Mouse (Mus musculus): ENCODE measurements around the gene Rbfox1.

Rbfox1 gene

DNA sequence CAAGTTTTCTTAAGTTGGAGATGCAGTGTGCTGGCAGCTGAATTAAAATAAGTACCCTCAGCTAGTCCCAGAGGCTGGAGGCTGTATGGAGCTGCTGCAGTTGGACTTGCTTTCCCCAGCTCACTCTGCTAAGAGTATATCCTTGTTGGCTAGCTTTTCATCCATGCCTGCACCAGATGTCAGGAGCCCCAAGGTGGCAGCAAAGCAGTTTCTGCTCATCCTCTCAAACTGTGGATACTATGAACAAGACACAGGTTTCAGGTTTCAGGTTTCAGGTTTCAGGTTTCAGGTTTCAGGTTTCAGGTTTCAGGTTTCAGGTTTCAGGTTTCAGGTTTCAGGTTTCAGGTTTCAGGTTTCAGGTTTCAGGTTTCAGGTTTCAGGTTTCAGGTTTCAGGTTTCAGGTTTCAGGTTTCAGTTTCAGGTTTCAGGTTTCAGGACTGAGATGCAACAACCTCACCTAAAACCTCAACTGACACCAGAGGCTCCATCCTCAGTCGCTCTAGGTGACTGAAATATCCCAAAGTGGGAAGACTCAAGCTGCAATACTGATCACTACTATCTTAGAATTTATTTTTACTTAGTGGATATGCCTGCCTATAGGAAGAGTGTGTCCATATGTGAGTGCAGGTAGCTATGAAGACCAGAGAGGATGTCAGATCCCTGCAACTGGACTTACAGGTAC is 801.1 kb downstream of the Rbfox1 start:
- DNase-seq (ENCODE audit: low read depth) = no peak

DNA sequence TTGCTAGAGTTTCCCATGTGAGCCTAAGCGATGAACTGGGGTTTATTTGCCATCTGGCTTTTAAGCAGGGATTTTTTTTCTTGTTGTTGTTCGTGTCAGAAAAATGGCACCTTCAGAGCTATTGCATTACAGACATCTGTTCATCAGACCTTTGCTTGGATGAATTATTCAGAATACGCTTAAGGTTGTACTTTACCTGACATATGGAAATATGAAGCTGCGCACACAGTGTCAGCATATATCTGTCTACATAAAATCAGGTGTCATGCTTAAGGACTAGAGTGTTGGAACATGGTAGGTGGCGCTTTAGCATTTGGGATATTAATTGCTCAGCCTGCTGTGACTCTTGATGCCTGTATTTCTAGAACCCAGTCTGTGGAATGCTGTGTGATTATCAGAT is 819.7 kb downstream of the Rbfox1 start:
- no peak for DNase-seq (ENCODE audit: low read depth)

DNA sequence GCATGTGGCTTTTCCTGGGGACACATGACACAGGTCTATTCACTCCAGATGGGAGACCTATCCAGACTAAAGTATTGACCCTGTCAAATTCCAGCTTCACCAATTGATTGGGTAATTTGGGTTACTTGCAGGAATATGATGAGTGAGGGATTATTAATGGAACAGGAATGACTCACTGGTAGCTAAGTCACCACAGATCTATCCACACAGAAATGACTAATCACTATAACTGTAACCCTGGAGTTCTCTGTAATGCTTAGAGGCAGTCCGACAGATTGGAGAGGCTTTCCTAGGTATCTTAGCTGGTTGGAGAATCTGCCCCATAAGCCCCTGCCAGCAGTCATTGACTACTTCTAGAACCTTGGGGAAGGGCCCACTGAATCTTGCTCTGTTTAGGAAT is 827.2 kb downstream of the Rbfox1 start:
- no peak for DNase-seq (ENCODE audit: low read depth)

DNA sequence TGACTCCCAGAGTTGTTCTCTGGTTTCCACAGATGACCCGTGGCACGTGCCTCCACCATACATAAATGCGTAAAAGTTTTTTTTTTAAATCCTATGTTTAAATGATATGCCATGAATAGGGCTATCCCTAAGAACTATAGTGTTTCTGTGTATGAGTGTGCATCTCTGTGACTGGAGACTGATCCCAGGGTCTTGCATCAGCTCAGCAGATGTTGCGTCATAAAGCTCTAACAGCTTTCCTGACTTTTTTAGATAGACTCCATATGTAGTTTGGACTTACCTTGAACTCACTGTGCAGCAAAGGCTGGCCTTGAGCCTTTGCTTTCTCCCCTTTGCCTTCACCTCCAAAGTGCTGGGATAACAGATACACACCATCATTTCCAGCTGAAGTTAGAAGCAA is 830.1 kb downstream of the Rbfox1 start:
- no peak for DNase-seq (ENCODE audit: low read depth)

DNA sequence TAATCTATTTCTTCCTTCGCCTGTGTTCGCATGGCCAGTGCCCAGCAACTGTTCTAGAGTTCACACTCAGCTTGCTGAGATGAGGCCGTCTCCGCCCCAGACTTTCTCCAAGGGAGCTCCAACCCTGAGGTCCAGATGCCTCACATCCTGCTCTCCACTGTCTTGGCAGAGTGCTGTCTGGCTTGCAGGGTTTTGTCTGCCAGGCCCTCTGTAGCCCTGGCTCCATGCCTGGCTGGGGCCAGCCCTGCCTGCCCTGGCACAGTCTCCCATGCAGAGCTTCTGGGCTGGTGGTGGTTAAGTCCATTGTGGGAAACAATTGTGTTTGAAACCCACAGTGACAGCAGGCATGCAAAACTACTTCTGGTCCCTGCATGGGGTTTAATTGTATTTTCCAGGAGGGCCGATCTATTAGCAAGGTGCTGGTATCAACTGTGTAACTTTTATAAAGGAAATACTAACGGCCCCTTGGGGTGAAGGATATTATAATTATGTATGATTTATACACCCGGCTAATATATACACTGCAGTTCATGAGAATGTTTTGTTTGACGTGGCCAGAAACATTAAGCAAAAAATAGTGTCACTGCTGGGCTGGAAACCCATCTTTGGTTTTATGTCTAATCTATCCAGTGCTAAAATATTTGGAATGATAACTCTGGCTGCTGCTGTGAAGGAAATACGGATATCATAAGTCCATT is 831.2 kb downstream of the Rbfox1 start:
- DNase-seq (ENCODE audit: low read depth) = no peak

DNA sequence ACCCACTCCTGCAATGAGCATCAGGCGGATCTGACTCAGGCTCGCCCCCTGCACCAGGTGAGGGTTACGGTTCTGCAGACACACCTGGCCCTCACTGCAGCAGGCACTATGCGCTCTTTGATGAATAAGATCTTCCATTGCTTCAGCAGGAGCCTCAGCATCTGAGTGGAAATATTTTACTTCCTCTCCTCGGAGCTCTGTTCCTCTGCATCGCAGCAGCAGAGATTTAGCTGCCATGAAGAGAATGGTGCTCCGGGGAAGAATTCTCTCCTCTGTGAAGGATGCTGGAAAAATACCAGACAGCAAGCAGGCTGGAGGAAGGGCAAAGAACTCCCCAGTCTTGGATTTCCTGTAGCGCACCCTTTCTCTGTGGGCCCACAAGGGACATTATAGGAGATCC is 833.9 kb downstream of the Rbfox1 start:
- DNase-seq (ENCODE audit: low read depth) = no peak

DNA sequence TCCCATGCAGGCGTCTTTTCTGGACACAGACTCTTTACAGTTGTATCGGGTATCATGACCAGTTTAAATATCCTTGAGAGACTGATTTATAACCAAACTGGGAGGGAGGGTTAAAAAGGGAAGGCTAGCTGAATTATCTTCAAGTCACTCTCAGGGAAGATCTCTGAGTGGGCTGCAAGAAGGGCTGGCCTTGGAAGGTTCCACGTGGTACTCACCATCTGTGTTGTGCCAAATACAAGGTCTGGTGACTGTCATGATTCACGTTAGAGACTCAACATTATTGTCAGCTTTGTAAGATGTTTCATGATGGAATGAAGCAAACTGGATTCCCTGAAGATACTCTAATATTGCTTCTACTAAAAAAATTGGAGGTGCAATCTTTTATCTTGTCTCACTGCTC is 847.5 kb downstream of the Rbfox1 start:
- DNase-seq (ENCODE audit: low read depth) = no peak

DNA sequence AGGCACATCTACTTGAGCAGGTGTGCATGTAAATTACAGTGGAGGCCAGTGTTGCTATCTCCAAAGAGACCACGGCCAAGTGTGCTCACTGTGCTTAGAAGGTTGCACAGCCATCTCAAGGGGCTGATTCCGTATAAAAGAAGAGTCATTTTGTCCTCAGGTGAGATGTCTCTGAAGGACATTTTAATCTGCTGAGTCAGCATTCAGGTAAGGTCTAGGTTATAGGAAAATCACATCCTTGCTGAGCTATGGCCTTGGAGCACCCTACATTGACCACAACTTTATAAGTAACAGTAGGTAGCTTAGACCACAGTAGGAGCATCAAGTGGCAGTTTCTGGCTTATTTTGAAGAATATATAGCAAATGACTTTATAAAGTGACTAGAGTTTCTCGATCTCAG is 848.3 kb downstream of the Rbfox1 start:
- no peak for DNase-seq (ENCODE audit: low read depth)

DNA sequence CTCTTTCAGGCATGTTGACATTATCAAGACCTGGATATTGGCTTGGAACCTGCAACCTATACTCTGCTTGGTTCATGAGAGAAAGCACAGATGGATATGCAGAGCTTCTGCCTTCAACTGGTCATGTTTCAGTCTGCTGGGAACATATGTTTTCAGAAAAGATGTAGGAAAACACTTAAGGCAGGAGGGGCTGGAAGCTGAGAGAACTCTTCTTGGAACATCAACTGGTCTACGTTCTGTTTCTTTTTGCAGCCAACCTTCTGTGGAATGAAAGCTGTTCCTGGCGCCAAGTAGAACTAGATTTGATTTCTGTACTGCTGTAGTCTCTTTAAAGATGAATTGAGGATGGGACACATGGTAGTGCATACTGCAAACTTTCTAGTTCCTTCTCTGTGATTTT is 851.4 kb downstream of the Rbfox1 start:
- DNase-seq (ENCODE audit: low read depth) = no peak

DNA sequence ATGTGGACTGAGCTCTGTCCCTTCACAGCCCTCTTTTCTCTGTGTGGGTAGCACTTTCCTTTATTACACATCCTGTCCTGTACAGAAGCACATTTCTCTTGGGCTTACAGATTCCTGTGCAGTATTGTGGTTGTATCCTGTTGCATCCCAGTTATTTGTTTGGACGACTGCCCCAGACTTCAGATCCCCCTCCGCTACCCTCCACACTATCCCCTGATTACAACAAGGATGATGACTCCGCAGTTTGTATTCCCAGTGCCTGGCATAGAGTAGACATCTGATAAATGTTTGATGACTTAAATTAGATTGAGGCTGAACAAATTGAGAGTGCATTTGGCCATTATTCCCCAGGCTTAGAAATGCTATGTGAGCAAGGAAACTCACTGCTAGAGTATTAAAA is 851.8 kb downstream of the Rbfox1 start:
- no peak for DNase-seq (ENCODE audit: low read depth)

DNA sequence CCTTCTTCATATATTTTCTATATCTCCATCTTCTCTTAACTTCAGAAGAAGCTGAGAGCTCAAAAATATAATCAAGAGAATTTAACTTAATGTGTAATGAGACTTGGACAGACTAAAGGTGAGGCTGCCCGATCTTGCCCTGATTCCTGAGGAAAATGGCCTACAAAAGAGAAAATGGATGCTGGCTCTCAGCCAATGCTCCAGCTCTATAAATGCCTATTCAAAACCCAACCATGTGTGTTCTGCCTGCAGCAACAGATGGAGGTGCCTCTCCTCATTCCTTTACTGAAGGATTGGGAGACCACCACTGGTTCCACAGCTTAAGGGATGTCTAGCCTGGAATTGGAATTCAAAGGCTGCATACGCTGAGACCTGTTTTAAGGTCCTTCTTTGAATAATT is 861.0 kb downstream of the Rbfox1 start:
- DNase-seq (ENCODE audit: low read depth) = no peak

DNA sequence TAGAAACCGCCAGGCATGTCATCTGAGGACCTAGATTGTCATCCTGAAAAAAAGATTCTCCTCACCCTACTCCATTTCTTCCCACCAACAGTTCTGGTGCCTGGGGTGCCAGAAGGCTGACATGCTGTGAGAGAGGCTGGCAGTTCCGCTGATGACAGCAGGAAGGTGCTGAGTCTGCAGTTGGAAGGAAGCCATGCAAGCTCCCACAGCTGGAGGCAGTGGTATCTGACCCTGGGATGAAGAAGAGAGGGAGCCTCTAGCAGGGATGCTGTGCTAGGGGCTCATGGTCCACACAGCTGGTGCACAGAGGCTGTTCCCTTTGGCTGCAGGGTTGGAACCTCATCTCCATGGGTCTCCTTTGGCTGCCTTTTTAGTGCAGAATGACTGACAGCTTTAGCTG is 865.3 kb downstream of the Rbfox1 start:
- no peak for DNase-seq (ENCODE audit: low read depth)

DNA sequence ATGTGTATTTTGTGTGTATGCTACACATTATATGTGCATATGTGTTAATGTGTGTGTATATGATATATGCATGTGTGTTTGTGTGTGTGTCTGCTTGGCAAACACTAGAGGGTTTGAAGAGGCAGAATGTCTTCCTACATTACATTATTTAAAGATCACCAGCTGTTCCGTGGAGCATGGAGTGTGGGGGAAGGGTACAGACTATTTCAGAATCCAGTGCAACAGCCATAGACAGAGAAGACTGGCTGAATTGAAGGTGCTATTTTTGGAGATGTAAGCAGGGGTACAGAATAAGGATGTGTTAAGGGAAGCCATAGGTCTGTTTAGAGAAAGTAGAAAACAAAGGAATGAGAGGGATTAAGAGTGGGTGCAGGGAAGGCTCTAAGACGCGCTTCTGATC is 869.7 kb downstream of the Rbfox1 start:
- no peak for DNase-seq (ENCODE audit: low read depth)

DNA sequence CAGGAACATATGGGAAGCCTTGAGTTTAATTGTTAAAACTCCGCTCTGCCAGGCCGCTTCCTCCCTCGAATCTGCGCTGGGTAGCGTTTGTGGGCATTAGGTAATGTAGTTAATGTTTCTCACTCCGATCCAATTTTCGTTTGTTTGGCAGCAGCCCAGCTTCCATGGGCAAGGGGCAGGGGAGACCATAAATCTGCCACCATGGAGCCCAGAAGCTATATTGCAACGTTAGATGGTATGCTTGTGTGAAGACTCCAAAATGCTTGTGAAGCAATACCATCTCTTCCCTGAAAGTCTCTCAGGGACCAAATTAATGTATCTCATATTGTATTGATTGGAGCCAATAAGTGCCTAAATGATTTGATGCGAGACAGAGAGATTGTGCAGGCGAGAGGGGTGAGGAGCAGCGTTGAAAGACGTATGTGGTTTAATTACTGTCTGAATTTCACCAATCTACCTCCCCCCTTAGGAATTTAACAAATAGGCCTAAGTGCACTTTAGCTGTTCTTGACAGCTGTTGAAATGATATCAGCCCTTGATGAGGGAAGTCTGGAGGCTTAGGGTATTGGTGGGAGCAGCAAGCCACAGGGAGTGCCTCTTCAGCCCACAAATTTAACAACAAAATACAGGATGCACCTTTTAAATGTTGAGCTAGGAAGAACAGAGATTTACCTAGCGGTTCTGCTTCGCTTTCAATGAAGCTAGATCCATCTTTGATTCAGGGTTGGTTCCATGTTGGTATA is 884.5 kb downstream of the Rbfox1 start:
- DNase-seq (ENCODE audit: low read depth) = no peak

DNA sequence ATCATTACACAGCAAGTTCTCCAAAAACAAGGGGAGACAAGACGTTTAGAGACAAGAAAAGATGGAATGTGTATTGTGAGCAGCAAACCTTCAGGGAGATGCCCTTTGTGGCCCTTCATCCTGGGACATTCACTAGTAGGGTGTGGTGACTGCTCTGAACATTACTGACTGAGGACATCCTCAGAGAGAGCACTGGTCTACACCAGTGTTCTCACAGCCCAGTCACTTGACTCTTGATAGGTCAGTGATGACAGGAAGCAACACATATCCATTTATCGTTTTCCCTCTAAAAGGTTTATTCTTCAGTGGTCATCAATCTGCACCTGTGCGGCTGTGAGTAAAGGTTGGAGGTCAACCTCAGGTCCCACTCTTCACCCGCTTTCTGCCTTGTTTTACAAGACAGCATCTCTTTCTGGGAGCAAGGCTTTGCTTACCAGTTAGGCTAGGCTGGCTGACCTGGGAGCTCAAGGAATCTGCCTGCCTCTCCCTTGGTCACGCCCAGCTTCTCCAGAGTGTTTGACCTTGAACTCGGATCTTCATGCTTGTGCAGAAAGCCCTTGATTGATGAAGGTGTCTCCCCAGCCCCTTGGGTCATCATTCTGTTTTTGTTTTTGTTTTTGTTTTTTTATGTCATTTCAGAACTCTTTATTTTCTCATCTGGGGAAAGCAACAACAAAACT is 892.5 kb downstream of the Rbfox1 start:
- DNase-seq (ENCODE audit: low read depth) = no peak

DNA sequence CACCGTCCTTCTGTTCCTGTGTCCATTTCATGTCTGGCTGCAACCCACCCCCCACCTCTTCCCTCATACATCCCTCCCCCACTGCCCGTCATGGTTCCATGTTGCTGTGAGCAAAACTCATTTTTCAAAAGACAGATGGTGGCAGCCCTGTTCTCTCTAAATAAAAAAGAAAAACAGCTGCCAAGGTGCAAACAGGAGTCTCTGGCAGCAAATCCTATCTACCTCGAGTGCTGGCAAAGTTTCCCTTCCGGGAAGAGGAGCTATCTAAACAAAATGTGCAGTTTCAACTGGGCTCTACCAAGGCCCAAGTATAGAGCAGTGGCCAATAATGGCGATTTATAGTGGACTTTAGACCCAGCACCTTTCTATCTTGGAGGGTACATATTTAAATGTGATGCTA is 899.0 kb downstream of the Rbfox1 start:
- no peak for DNase-seq (ENCODE audit: low read depth)

DNA sequence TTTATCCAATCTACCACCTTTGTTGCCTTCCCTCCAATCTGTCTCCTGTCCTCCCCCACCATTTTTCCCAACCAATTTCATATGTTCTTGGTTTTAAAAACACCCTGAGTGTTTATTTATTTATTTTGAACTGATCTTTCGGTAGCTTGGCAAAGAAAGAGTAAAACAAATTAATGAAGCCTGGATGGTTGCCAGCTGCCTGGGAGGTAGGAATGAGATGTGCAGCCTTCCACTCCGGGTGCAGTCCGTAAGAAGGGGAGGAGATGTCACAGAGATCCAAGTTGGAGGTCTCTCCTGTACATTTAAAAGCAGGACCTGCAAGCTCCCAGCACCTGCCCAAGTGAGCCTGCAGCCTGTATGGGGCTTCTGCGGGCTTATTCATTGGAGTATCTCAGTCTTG is 899.9 kb downstream of the Rbfox1 start:
- no peak for DNase-seq (ENCODE audit: low read depth)

DNA sequence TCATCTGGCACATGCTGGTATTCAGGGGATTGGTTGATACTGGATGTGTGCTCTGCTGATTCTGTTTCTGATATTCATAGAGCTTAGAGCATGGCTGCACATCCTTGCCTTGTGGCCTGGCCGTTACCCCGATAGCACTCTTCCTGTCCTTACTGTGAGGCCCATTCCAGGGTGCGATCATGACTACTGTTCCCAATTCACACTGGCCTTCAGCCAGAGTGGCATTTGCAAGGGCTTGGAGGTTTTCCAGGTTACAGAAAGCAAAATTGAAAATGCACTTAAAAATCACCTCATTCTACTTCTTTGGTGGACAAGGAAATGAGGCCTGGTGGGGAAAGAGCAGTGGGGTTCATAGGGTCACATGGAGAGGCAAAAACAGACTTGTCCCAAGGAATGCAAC is 906.1 kb downstream of the Rbfox1 start:
- DNase-seq (ENCODE audit: low read depth) = no peak

DNA sequence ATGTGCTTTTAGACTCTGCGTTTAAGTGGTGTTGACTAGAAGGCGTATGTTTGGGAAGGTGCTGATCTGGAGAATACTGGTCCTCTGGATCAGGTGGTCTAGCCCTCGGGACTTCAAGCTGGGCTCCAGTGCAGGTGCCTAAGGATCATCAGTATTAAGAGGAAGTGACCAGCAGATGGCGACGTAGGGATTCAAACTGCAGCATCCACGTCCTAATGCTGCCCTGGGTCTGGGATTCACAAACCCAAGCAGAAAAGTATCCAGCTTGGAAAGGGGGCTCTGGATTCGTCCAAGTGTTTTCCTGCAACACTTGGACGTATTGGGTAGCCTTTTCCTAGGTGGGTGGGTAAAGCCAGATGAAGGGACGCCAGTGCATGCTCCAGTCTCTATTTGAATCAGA is 906.5 kb downstream of the Rbfox1 start:
- no peak for DNase-seq (ENCODE audit: low read depth)

DNA sequence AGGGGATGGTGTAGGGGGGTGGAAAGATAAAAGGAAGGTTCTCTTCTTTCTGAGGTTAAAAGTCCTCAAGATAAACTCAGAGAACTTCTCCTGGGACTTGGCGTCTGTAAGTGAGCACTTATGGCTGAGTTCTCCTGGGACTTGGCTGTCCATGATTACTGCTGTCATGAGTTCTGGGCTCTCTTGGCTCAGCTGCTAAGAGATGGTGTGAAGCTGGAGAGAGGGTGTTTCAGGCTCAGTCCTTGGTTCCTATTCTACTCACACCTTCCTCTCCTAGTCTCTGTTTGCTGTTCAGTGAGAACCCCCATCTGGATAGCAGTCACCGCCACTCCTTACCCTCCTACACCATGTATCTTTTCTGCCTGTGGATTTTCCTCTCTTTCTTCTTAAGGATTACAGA is 921.1 kb downstream of the Rbfox1 start:
- no peak for DNase-seq (ENCODE audit: low read depth)

DNA sequence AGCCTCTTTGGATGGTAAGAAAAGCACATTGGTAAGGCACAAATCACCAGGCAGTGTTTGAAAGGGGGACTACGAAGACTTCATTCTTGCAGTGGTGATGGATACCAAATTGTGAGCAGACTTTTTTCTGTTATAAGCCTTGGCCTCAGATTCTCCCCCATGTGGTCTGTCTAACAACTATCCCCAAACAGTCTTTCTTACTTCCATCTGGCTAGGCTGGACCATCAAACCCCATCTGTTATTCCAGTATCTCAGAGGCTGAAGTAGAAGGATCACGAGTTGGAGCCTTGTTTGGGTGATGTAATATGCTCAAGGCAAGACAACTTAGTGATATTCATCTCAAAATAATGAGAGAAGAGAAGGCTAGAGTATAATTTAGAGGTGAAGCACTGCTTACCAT is 922.7 kb downstream of the Rbfox1 start:
- no peak for DNase-seq (ENCODE audit: low read depth)

DNA sequence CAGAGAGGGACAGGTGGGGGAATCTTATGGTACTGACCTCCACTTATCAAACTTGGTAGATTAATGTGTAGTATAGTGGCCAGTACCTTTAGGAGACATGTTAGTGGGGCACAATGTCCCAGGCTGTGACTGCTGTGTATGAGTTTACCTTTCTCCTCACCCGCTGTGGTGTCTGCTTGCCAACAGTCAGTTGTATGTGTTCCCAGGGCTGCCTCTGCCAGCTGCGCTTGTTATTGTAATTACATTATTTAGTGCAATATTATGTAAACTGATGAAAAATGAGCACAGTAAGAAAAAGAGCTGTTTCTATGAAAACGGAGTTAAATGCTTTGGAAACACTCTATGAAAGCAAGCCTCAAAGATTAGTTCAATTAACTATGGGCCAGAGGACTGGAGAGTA is 928.7 kb downstream of the Rbfox1 start:
- no peak for DNase-seq (ENCODE audit: low read depth)

DNA sequence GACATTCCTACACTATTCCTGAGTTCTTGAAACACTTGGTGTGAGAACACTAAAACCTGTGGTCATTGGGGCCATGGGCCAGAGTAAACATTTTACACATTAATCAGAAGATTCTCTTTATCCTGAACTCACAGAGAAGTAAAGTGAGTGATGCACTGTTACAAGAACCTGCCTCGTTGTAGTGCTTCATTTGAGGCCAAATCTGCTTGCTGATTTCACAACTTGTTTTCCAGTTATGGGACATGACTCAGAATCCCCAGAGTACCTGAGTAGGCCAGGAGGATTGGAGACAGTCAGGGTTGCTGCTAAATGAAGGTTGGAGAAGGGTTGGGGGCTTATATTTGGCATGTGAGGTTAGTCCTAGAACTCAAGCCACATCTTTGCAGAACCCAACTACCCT is 936.6 kb downstream of the Rbfox1 start:
- no peak for DNase-seq (ENCODE audit: low read depth)

Data from c-Kit-positive CD71-positive TER-119-negative erythroid progenitor cells, embryonic 14.5 days (primary cell).